ENCODE assay signal across 14 mouse cellular contexts in the genomic region with DNA sequence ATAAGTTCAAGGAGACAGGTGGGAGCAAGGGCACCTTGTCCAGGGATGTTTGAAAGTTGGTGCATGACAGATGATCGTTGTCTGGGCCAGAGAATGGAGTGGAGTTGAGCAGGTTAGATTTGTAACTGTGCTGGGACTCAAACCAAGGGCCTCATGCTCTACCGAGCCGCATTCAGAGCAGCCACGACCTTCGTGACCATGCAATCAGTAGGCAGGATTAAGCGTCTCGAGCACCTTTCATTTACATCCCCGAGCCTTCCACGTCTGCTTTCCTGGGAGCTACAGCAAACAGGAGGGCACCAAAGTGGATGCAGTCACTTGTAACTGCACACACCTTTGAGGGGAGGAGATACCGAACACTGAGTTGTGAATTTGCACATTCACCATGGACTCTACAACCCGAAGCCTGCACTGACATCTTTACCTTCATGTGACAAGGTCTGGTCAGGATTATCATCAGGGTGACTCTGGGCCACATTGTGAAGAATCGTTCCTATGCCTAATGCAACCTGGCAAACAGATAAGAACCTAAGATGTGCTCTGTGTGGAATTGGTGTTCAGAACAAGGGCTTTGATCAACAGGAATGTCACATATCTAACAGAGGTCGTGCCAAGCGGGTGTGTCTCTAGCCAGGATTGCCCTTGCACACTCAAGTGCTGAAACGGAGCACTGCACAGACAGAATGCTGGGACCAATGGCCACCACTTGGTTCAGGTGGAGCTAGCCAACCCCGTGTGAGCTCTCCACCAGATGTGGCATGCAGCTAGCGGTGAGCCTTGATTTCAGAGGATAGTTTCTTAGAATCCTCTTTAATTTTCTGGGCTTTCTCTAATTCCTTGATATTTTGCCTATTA.
"Had no signal": no experiment of that assay in that cellular context is flagged by ENCODE, and none has a peak within 500 bp of the region (broad histone marks: within the 10 kb centered on the region; RNA-seq: fewer than 3 reads in every experiment).

No protein-coding gene starts in this region.

- ATAC-seq: intestine, embryonic 16.5 days; midbrain, embryonic 13.5 days had no signal

- H3K4me3 ChIP-seq: limb, embryonic 13.5 days; megakaryocyte, embryonic 14.5 days; midbrain, embryonic 13.5 days; myocyte; neural tube, embryonic 15.5 days had no signal

- H3K9ac ChIP-seq: limb, embryonic 13.5 days; liver, embryonic 14.5 days; midbrain, embryonic 13.5 days; neural tube, embryonic 15.5 days had no signal

- DNase-seq: kidney, adult 8-10 months; kidney, postnatal 25 days; layer of hippocampus, adult 9-11 months; left cerebral cortex, postnatal 4 days; right cerebral cortex, adult 18-20 months; right cerebral cortex, postnatal 25 days; thymus, postnatal 36 days had no signal

- H3K36me3 ChIP-seq: limb, embryonic 13.5 days; midbrain, embryonic 13.5 days; neural tube, embryonic 15.5 days had no signal

- H3K4me2 ChIP-seq: limb, embryonic 13.5 days; midbrain, embryonic 13.5 days; neural tube, embryonic 15.5 days had no signal

- H3K27ac ChIP-seq: limb, embryonic 13.5 days; liver, embryonic 14.5 days; midbrain, embryonic 13.5 days; neural tube, embryonic 15.5 days had no signal

- H3K4me1 ChIP-seq: limb, embryonic 13.5 days; midbrain, embryonic 13.5 days; neural tube, embryonic 15.5 days had no signal

- H3K9me3 ChIP-seq: limb, embryonic 13.5 days; megakaryocyte, embryonic 14.5 days; midbrain, embryonic 13.5 days; neural tube, embryonic 15.5 days had no signal

- H3K27me3 ChIP-seq: limb, embryonic 13.5 days; megakaryocyte, embryonic 14.5 days; midbrain, embryonic 13.5 days; neural tube, embryonic 15.5 days had no signal
